Mouse (Mus musculus): Measurements from ENCODE around the gene Ly75. TPM values are rescaled to one million over a fixed set of nuclear protein-coding genes. Genes with fewer than 3 reads are reported as not detected.

The Ly75 gene
- polyA plus RNA-seq, 1 experiment from 2014 or later = 4.2 TPM

GRCm38 (mm10) chr2:60369454-60369853, 13.6 kb downstream of the Ly75 start:
- ATAC-seq (ENCODE audit: insufficient number of reproducible peaks, insufficient read depth, low FRiP score, low TSS enrichment) = no peak
- Histone ChIP-seq H3K27ac (no peak overlapping the region), H3K9ac (no peak overlapping the region), H3K4me3 (no peak overlapping the region), H3K27me3 (no peaks in the 10 kb centered on the region), H3K9me3 (no peaks in the 10 kb centered on the region), H3K4me1 (no peaks in the 10 kb centered on the region), H3K36me3 (no peaks in the 10 kb centered on the region), H3K4me2 (replicated peaks) (no peak overlapping the region)
- WGBS = 82% methylated on average over 4 of the region's 4 CpGs

- Histone ChIP-seq H3K4me2 (replicated peaks) (no peak overlapping the region), H3K27me3 (no peaks in the 10 kb centered on the region), H3K9me3 (no peaks in the 10 kb centered on the region), H3K4me1 (no peaks in the 10 kb centered on the region), H3K9ac (no peak overlapping the region), H3K4me3 (no peak overlapping the region), H3K36me3 (no peaks in the 10 kb centered on the region), H3K27ac (no peak overlapping the region)
- ATAC-seq (ENCODE audit: insufficient number of reproducible peaks, insufficient read depth, low FRiP score, low TSS enrichment) = no peak
- 90% methylated on average over 7 of the region's 7 CpGs for WGBS
Measured at GRCm38 (mm10) chr2:60367871-60368270, 15.2 kb downstream of the Ly75 start.

GRCm38 (mm10) chr2:60367204-60367603, 15.9 kb downstream of the Ly75 start:
- Histone ChIP-seq H3K4me3 (no peak overlapping the region), H3K27ac (no peak overlapping the region), H3K36me3 (no peaks in the 10 kb centered on the region), H3K4me2 (replicated peaks) (no peak overlapping the region), H3K27me3 (no peaks in the 10 kb centered on the region), H3K9me3 (no peaks in the 10 kb centered on the region), H3K4me1 (no peaks in the 10 kb centered on the region), H3K9ac (no peak overlapping the region)
- 94% methylated on average over 2 of the region's 2 CpGs for WGBS
- no peak for ATAC-seq (ENCODE audit: insufficient number of reproducible peaks, insufficient read depth, low FRiP score, low TSS enrichment)

GRCm38 (mm10) chr2:60365820-60366610, 17.1 kb downstream of the Ly75 start:
- 82% methylated on average over 5 of the region's 5 CpGs for WGBS

GRCm38 (mm10) chr2:60365138-60365775, 17.8 kb downstream of the Ly75 start:
- no peaks in the 10 kb centered on the region for H3K4me1 ChIP-seq
- no peak overlapping the region for H3K4me3 ChIP-seq
- no peak overlapping the region for H3K9ac ChIP-seq
- 86% methylated on average over 7 of the region's 7 CpGs for WGBS
- no peak overlapping the region for H3K27ac ChIP-seq
- ATAC-seq (ENCODE audit: insufficient number of reproducible peaks, insufficient read depth, low FRiP score, low TSS enrichment) = no peak
- no peaks in the 10 kb centered on the region for H3K27me3 ChIP-seq
- H3K36me3 ChIP-seq = no peaks in the 10 kb centered on the region
- H3K9me3 ChIP-seq = no peaks in the 10 kb centered on the region
- no peak overlapping the region for H3K4me2 ChIP-seq (replicated peaks)

More at GRCm38 (mm10) chr2:60365820-60366610, 17.1 kb downstream of the Ly75 start:
- Histone ChIP-seq H3K36me3 (no peaks in the 10 kb centered on the region), H3K27me3 (no peaks in the 10 kb centered on the region), H3K9me3 (no peaks in the 10 kb centered on the region), H3K27ac (no peak overlapping the region), H3K4me1 (no peaks in the 10 kb centered on the region), H3K9ac (no peak overlapping the region), H3K4me3 (no peak overlapping the region), H3K4me2 (replicated peaks) (no peak overlapping the region)
- ATAC-seq (ENCODE audit: insufficient number of reproducible peaks, insufficient read depth, low FRiP score, low TSS enrichment) = no peak

GRCm38 (mm10) chr2:60362146-60362545, 21.0 kb downstream of the Ly75 start:
- H3K36me3 ChIP-seq = no peaks in the 10 kb centered on the region
- no peaks in the 10 kb centered on the region for H3K27me3 ChIP-seq
- no peaks in the 10 kb centered on the region for H3K9me3 ChIP-seq
- no peak for ATAC-seq (ENCODE audit: insufficient number of reproducible peaks, insufficient read depth, low FRiP score, low TSS enrichment)
- H3K4me3 ChIP-seq = no peak overlapping the region
- no peaks in the 10 kb centered on the region for H3K4me1 ChIP-seq
- no peak overlapping the region for H3K27ac ChIP-seq
- H3K4me2 ChIP-seq (replicated peaks) = no peak overlapping the region
- H3K9ac ChIP-seq = no peak overlapping the region
- WGBS = 89% methylated on average over 6 of the region's 6 CpGs

GRCm38 (mm10) chr2:60359796-60360195, 23.3 kb downstream of the Ly75 start:
- Histone ChIP-seq H3K36me3 (no peaks in the 10 kb centered on the region), H3K9ac (no peak overlapping the region), H3K4me2 (replicated peaks) (no peak overlapping the region), H3K4me3 (no peak overlapping the region), H3K4me1 (no peaks in the 10 kb centered on the region), H3K27me3 (no peaks in the 10 kb centered on the region), H3K27ac (no peak overlapping the region), H3K9me3 (no peaks in the 10 kb centered on the region)
- no peak for ATAC-seq (ENCODE audit: insufficient number of reproducible peaks, insufficient read depth, low FRiP score, low TSS enrichment)
- 90% methylated on average over 3 of the region's 3 CpGs for WGBS

- 21% methylated on average over 3 of the region's 3 CpGs for WGBS
- Histone ChIP-seq H3K9me3 (no peaks in the 10 kb centered on the region), H3K36me3 (no peaks in the 10 kb centered on the region), H3K4me1 (no peaks in the 10 kb centered on the region), H3K4me2 (replicated peaks) (peak overlapping the region; percentile 21; the same call in 1 of the 2 replicates), H3K4me3 (no peak overlapping the region), H3K9ac (no peak overlapping the region), H3K27me3 (no peaks in the 10 kb centered on the region), H3K27ac (no peak overlapping the region)
- no peak for ATAC-seq (ENCODE audit: insufficient number of reproducible peaks, insufficient read depth, low FRiP score, low TSS enrichment)
Measured at GRCm38 (mm10) chr2:60355388-60355683, 27.8 kb downstream of the Ly75 start.

- H3K9ac ChIP-seq = no peak overlapping the region
- no peak for ATAC-seq (ENCODE audit: insufficient number of reproducible peaks, insufficient read depth, low FRiP score, low TSS enrichment)
- no peaks in the 10 kb centered on the region for H3K4me1 ChIP-seq
- H3K27ac ChIP-seq = no peak overlapping the region
- peak overlapping the region; percentile 21; the same call in 1 of the 2 replicates for H3K4me2 ChIP-seq (replicated peaks)
- H3K9me3 ChIP-seq = no peaks in the 10 kb centered on the region
- no peaks in the 10 kb centered on the region for H3K36me3 ChIP-seq
- no peaks in the 10 kb centered on the region for H3K27me3 ChIP-seq
- no peak overlapping the region for H3K4me3 ChIP-seq
- 59% methylated on average over 18 of the region's 18 CpGs for WGBS
Measured at GRCm38 (mm10) chr2:60354541-60355387, 28.3 kb downstream of the Ly75 start.

GRCm38 (mm10) chr2:60352296-60352695, 30.8 kb downstream of the Ly75 start:
- Histone ChIP-seq H3K4me3 (no peak overlapping the region), H3K9ac (no peak overlapping the region), H3K36me3 (no peaks in the 10 kb centered on the region), H3K4me1 (no peaks in the 10 kb centered on the region), H3K27ac (no peak overlapping the region), H3K27me3 (no peaks in the 10 kb centered on the region), H3K9me3 (no peaks in the 10 kb centered on the region), H3K4me2 (replicated peaks) (no peak overlapping the region)
- WGBS = 85% methylated on average over 5 of the region's 5 CpGs
- ATAC-seq (ENCODE audit: insufficient number of reproducible peaks, insufficient read depth, low FRiP score, low TSS enrichment) = no peak

GRCm38 (mm10) chr2:60351781-60352180, 31.3 kb downstream of the Ly75 start:
- Histone ChIP-seq H3K27me3 (no peaks in the 10 kb centered on the region), H3K4me3 (no peak overlapping the region), H3K9me3 (no peaks in the 10 kb centered on the region), H3K9ac (no peak overlapping the region), H3K36me3 (no peaks in the 10 kb centered on the region), H3K4me1 (no peaks in the 10 kb centered on the region), H3K4me2 (replicated peaks) (no peak overlapping the region), H3K27ac (no peak overlapping the region)
- 86% methylated on average over 8 of the region's 8 CpGs for WGBS
- ATAC-seq (ENCODE audit: insufficient number of reproducible peaks, insufficient read depth, low FRiP score, low TSS enrichment) = no peak

- Histone ChIP-seq H3K27ac (no peak overlapping the region), H3K27me3 (no peaks in the 10 kb centered on the region), H3K9me3 (no peaks in the 10 kb centered on the region), H3K36me3 (no peaks in the 10 kb centered on the region), H3K4me1 (no peaks in the 10 kb centered on the region), H3K4me2 (replicated peaks) (no peak overlapping the region), H3K9ac (no peak overlapping the region), H3K4me3 (no peak overlapping the region)
- ATAC-seq (ENCODE audit: insufficient number of reproducible peaks, insufficient read depth, low FRiP score, low TSS enrichment) = no peak
- 85% methylated on average over 7 of the region's 7 CpGs for WGBS
Measured at GRCm38 (mm10) chr2:60347875-60348274, 35.2 kb downstream of the Ly75 start.
